Mouse (Mus musculus) liver, embryonic 16.5 days (tissue): ENCODE data around the gene Esrp2. TPM values are rescaled to one million over a fixed set of nuclear protein-coding genes. Genes with fewer than 3 reads are reported as not detected.

ENCODE experiments used
- ATAC-seq: fragments of 200-750 bp; cut with Nextera tagmentation; 2 replicates; pipeline ENCODE4 v1.8.0; 2017; ENCODE audit warnings: low read depth, mild to moderate bottlenecking, moderate number of reproducible peaks, moderate library complexity
- H3K27ac ChIP-seq: fragments of 300-500 bp; sonication (generic); 2 replicates; pipeline ENCODE4 v1.5.1; 2014; ENCODE audit warnings: mild to moderate bottlenecking, low read length
- H3K27me3 ChIP-seq: fragments of 300-500 bp; sonication (generic); 2 replicates; pipeline ENCODE4 v1.6.1; 2014; ENCODE audit warnings: low read depth, low read length, mixed read lengths; ENCODE audit not compliant: control insufficient read depth, insufficient read depth
- H3K36me3 ChIP-seq: fragments of 300-500 bp; sonication (generic); 2 replicates; pipeline ENCODE4 v1.6.1; 2014; ENCODE audit warnings: mild to moderate bottlenecking; ENCODE audit not compliant: control insufficient read depth, insufficient read depth
- H3K4me1 ChIP-seq: fragments of 300-500 bp; sonication (generic); 2 replicates; pipeline ENCODE4 v1.6.1; 2014; ENCODE audit warnings: low read depth, low read length, mixed read lengths; ENCODE audit not compliant: control insufficient read depth
- H3K4me2 ChIP-seq: fragments of 300-500 bp; sonication (generic); 2 replicates; pipeline ENCODE4 v1.6.1; 2014; ENCODE audit warnings: low read depth, low read length, mixed read lengths
- H3K4me3 ChIP-seq: fragments of 300-500 bp; sonication (generic); 2 replicates; pipeline ENCODE4 v1.5.1; 2014; ENCODE audit warnings: low read depth, mild to moderate bottlenecking, low read length
- H3K9ac ChIP-seq: fragments of 300-500 bp; sonication (generic); 2 replicates; pipeline ENCODE4 v1.6.1; 2014; ENCODE audit warnings: low read depth, low read length
- H3K9me3 ChIP-seq: fragments of 300-500 bp; sonication (generic); replicated peaks from 2 replicates; pipeline ENCODE4 v1.6.1; 2016; ENCODE audit warnings: low read length; ENCODE audit not compliant: control insufficient read depth
- WGBS: fragments of 180-500 bp; shearing (Covaris S2); extraction: QIAGEN DNeasy Blood & Tissue Kit; methylation state at CpG from one replicate; pipeline ENCODE4 v1.1.7; 2014; ENCODE audit not compliant: insufficient replicate concordance; 5-methylcytosine and 5-hydroxymethylcytosine counted together
- polyA plus RNA-seq: library from polyadenylated mRNA; unstranded; fragments of >200 nt; fragmentation: Nextera tagmentation; extraction: Ambion mirVana; gene quantifications from 2 replicates; pipeline ENCODE4 v1.2.1, GENCODE M21; 2015

The Esrp2 gene
- polyA plus RNA-seq, 1 experiment from 2014 or later, result 20.1 TPM

- H3K9ac ChIP-seq, result no peak overlapping the region
- WGBS, result 66% methylated on average over 4 of the region's 4 CpGs
These were observed 5.8 kb downstream of the Esrp2 start for GRCm38 (mm10) chr8:106131021-106131420.

GRCm38 (mm10) chr8:106130505-106130904 lies 6.3 kb downstream of the Esrp2 start:
- no peak overlapping the region for H3K4me3 ChIP-seq
- H3K9me3 ChIP-seq, result no peaks in the 10 kb centered on the region
- no peak for ATAC-seq
- H3K27me3 ChIP-seq, result peaks cover 21% of the 10 kb centered on the region
- no peak overlapping the region for H3K4me2 ChIP-seq
- no peak overlapping the region for H3K9ac ChIP-seq
- 64% methylated on average over 2 of the region's 2 CpGs for WGBS
- no peak overlapping the region for H3K27ac ChIP-seq
- peaks cover 22% of the 10 kb centered on the region for H3K36me3 ChIP-seq
- peaks cover 2% of the 10 kb centered on the region for H3K4me1 ChIP-seq

More at GRCm38 (mm10) chr8:106131021-106131420, 5.8 kb downstream of the Esrp2 start:
- Histone ChIP-seq H3K27me3 (peaks cover 26% of the 10 kb centered on the region), H3K27ac (no peak overlapping the region), H3K9me3 (no peaks in the 10 kb centered on the region), H3K4me1 (peaks cover 2% of the 10 kb centered on the region), H3K4me2 (no peak overlapping the region), H3K36me3 (peaks cover 22% of the 10 kb centered on the region), H3K4me3 (no peak overlapping the region)
- no peak for ATAC-seq

- H3K27me3 ChIP-seq, result peaks cover 16% of the 10 kb centered on the region
- H3K4me1 ChIP-seq, result peaks cover 2% of the 10 kb centered on the region
- no peaks in the 10 kb centered on the region for H3K9me3 ChIP-seq
- H3K27ac ChIP-seq, result no peak overlapping the region
- 75% methylated on average over 2 of the region's 2 CpGs for WGBS
- H3K4me2 ChIP-seq, result no peak overlapping the region
- peaks cover 22% of the 10 kb centered on the region for H3K36me3 ChIP-seq
- ATAC-seq, result no peak
- no peak overlapping the region for H3K4me3 ChIP-seq
- no peak overlapping the region for H3K9ac ChIP-seq
These were observed 6.8 kb downstream of the Esrp2 start for GRCm38 (mm10) chr8:106129997-106130396.

DNA sequence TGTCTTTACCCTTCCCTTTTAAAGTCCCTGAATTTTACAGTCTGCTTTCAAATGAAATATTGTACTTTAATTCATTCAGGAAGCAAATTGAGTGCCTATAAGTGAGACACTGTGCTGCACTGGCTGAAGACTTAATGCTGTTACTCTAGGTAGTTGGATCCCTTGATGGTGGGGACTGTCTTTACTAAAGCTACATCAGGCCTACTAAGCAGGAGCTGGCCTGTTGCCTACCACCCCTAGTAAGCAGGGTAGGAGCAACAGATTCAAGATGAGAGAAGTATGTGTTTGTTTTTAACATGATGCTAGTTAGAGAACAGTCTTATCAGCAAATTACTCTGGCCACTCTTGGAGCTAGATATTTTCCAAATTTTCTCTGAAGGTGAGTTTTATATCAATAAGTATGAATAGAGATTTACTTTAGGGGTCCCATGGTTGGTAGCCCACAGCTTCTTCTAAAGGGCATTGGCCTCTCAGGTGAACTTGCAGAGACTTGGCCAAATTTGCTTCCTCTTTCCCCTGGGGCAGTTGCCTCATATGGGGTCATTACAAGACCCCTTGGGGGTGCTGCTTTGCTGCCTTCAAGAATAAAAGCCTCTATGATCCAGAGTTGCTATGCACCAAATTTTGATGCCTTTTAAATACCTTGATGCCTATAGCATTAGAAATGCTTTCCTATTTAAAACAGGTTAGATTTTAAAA lies 7.4 kb downstream of the Esrp2 start:
- ATAC-seq, result no peak
- Histone ChIP-seq H3K4me2 (no peak overlapping the region), H3K36me3 (peaks cover 25% of the 10 kb centered on the region), H3K9me3 (no peaks in the 10 kb centered on the region), H3K27me3 (peaks cover 10% of the 10 kb centered on the region), H3K27ac (no peak overlapping the region), H3K4me1 (peaks cover 2% of the 10 kb centered on the region), H3K4me3 (no peak overlapping the region), H3K9ac (no peak overlapping the region)

DNA sequence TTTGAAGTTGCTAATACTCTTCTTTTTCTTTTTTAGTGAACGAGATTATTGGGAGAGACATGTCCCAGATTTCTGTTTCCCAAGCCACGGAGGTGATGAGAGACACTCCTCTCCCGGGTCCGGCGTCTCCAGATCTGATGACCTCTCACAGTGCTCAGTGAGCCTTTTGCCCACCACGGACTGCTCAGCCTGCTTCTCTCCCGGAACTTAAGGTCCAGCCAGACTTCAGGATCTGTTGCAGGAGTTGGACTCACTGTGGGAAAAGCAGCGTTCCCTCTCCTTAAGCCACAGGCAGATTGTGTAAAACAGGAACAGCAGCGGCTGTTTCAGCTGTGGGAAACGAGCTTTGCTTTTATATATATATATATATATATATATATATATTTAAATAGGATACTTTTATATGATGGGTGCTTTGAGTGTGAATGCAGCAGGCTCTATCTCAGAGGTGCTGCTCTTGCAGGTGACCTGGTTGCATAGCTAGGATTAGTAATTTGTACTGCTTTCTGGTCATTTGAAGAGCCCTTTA lies 8.8 kb downstream of the Esrp2 start:
- Histone ChIP-seq H3K9ac (no peak overlapping the region), H3K9me3 (no peaks in the 10 kb centered on the region), H3K4me2 (no peak overlapping the region), H3K27me3 (no peaks in the 10 kb centered on the region), H3K27ac (no peak overlapping the region), H3K36me3 (peaks cover 23% of the 10 kb centered on the region), H3K4me1 (peaks cover 2% of the 10 kb centered on the region; the same call in 1 of the 2 replicates), H3K4me3 (no peak overlapping the region)
- no peak for ATAC-seq
- 83% methylated on average over 10 of the region's 10 CpGs for WGBS

DNA sequence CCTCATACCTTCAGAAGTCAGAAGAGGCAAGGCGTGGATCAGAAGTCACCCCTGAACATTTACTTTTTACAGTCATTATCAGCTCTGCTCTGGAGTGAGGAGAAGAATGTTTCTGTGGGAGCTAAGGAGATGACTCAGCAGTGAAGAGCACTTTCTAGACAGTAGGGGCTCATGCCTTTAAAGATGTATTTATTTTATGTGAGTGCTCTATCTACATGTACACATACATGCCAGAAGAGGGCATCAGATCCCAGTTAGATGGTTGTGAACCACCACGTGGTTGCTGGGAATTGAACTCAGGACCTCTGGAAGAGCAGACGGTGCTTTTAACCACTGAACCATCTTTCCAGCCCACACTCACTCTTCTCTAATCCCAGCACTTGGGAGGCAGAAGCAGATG lies 9.7 kb downstream of the Esrp2 start:
- Histone ChIP-seq H3K27me3 (no peaks in the 10 kb centered on the region), H3K4me1 (peaks cover 2% of the 10 kb centered on the region; the same call in 1 of the 2 replicates), H3K9ac (no peak overlapping the region), H3K36me3 (peaks cover 19% of the 10 kb centered on the region), H3K27ac (no peak overlapping the region), H3K9me3 (no peaks in the 10 kb centered on the region), H3K4me3 (no peak overlapping the region), H3K4me2 (no peak overlapping the region)
- no peak for ATAC-seq
- WGBS, result 53% methylated on average over 3 of the region's 3 CpGs

- Histone ChIP-seq H3K27ac (no peak overlapping the region), H3K9me3 (no peaks in the 10 kb centered on the region), H3K4me2 (no peak overlapping the region), H3K36me3 (peaks cover 14% of the 10 kb centered on the region), H3K4me1 (0 out of 2 replicates have a peak, but pooled peaks cover 2% of the 10 kb centered on the region), H3K27me3 (no peaks in the 10 kb centered on the region), H3K9ac (no peak overlapping the region), H3K4me3 (no peak overlapping the region)
- ATAC-seq, result no peak
- 75% methylated on average over 1 of the region's 1 CpGs for WGBS
These were observed 10.7 kb downstream of the Esrp2 start for GRCm38 (mm10) chr8:106126055-106126454.

GRCm38 (mm10) chr8:106123443-106123842 lies 13.3 kb downstream of the Esrp2 start:
- Histone ChIP-seq H3K27me3 (no peaks in the 10 kb centered on the region), H3K4me1 (no peaks in the 10 kb centered on the region), H3K36me3 (peaks cover 10% of the 10 kb centered on the region), H3K9me3 (no peaks in the 10 kb centered on the region), H3K4me2 (no peak overlapping the region), H3K9ac (no peak overlapping the region), H3K4me3 (no peak overlapping the region), H3K27ac (no peak overlapping the region)
- no peak for ATAC-seq
- WGBS, result 83% methylated on average over 3 of the region's 3 CpGs

DNA sequence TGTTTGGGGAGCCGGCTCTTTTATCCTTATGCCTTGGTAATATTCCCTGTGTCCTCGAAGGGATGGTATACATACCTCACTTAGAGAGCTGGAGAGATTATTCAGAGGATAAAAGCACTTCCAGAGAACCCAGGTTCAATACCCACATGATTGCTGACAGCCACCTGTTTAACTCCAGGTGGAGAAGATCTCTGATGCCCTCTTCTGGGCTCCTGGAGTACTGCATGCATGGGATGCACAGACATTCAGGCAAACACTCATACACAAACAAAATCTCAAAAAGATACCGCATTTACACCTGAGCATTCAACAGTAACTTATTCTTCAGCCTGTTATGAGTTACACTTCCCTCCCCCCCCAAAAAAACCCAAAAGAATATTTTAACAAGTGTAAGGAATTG lies 20.9 kb downstream of the Esrp2 start:
- H3K27me3 ChIP-seq, result no peaks in the 10 kb centered on the region
- no peak overlapping the region for H3K4me3 ChIP-seq
- H3K36me3 ChIP-seq, result peaks cover 14% of the 10 kb centered on the region; the same call in 1 of the 2 replicates
- H3K27ac ChIP-seq, result no peak overlapping the region
- no peak for ATAC-seq
- no peak overlapping the region for H3K9ac ChIP-seq
- H3K9me3 ChIP-seq, result no peaks in the 10 kb centered on the region
- no peak overlapping the region for H3K4me2 ChIP-seq
- WGBS, result 89% methylated on average over 3 of the region's 3 CpGs
- no peaks in the 10 kb centered on the region for H3K4me1 ChIP-seq
